Mouse (Mus musculus) limb, embryonic 15.5 days (tissue): ENCODE measurements around the gene Odf4. TPM values are rescaled to one million over a fixed set of nuclear protein-coding genes. Genes with fewer than 3 reads are reported as not detected.
"Not testable (repeated sequence)": the region's sequence is repeated elsewhere in the genome, so short reads cannot be mapped to it uniquely, and the experiment has no call there.

ENCODE experiments used
- ATAC-seq: fragments of 200-750 bp; cut with Nextera tagmentation; 2 replicates; pipeline ENCODE4 v1.8.0; 2017; ENCODE audit warnings: low read depth, moderate TSS enrichment; ENCODE audit not compliant: insufficient number of reproducible peaks, low FRiP score, low TSS enrichment
- H3K27ac ChIP-seq: fragments of 300-500 bp; sonication (generic); 2 replicates; pipeline ENCODE4 v1.5.1; 2015; ENCODE audit warnings: moderate library complexity, mild to moderate bottlenecking, inconsistent platforms
- H3K27me3 ChIP-seq: fragments of 300-500 bp; sonication (generic); 2 replicates; pipeline ENCODE4 v1.6.1; 2015; ENCODE audit warnings: inconsistent platforms
- H3K36me3 ChIP-seq: fragments of 300-500 bp; sonication (generic); 2 replicates; pipeline ENCODE4 v1.6.1; 2015; ENCODE audit warnings: inconsistent platforms
- H3K4me1 ChIP-seq: fragments of 300-500 bp; sonication (generic); 2 replicates; pipeline ENCODE4 v1.6.1; 2015; ENCODE audit warnings: inconsistent platforms
- H3K4me2 ChIP-seq: fragments of 300-500 bp; sonication (generic); 2 replicates; pipeline ENCODE4 v1.6.1; 2015; ENCODE audit warnings: mild to moderate bottlenecking, inconsistent platforms
- H3K4me3 ChIP-seq: fragments of 300-500 bp; sonication (generic); 2 replicates; pipeline ENCODE4 v1.5.1; 2015; ENCODE audit warnings: mild to moderate bottlenecking, inconsistent platforms
- H3K9ac ChIP-seq: fragments of 300-500 bp; sonication (generic); 2 replicates; pipeline ENCODE4 v1.6.1; 2015; ENCODE audit warnings: inconsistent platforms
- H3K9me3 ChIP-seq: fragments of 300-500 bp; sonication (generic); 2 replicates; pipeline ENCODE4 v1.6.1; 2016; ENCODE audit warnings: inconsistent platforms
- WGBS: fragments of 180-500 bp; shearing (Covaris S2); methylation state at CpG from one replicate; pipeline ENCODE4 v1.1.7; 2015; 5-methylcytosine and 5-hydroxymethylcytosine counted together
- polyA plus RNA-seq: library from polyadenylated mRNA; unstranded; fragments of >200 nt; fragmentation: Nextera tagmentation; extraction: Ambion mirVana; gene quantifications from 2 replicates; pipeline ENCODE4 v1.2.1, GENCODE M21; 2015

Gene Odf4
- polyA plus RNA-seq, 1 experiment from 2014 or later: not detected

DNA sequence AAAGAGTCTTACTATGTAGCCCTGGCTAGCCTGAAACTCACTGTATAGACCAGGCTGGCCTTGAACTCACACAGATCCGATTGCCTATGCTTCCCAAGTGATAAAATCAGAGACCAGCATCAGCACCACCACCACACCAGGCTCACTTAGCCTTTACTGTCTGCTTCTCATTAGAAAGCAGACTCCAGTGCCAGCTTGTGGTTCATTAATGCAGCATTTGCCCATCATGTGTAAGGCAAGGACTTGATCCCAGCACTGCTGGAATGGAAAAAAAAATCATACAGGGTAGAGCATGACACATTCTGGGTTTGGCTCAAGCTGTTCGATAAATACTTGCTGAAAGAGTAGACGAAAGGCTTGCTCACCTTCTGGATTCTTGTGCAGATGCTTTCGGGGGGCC, 19.1 kb upstream of the Odf4 start:
- no peak for ATAC-seq
- Histone ChIP-seq H3K4me2 (no peak overlapping the region), H3K4me3 (no peak overlapping the region), H3K36me3 (no peaks in the 10 kb centered on the region), H3K27ac (no peak overlapping the region), H3K27me3 (peaks cover 17% of the 10 kb centered on the region), H3K9ac (no peak overlapping the region), H3K9me3 (no peaks in the 10 kb centered on the region), H3K4me1 (peaks cover 7% of the 10 kb centered on the region)
- 69% methylated on average over 4 of the region's 4 CpGs for WGBS

DNA sequence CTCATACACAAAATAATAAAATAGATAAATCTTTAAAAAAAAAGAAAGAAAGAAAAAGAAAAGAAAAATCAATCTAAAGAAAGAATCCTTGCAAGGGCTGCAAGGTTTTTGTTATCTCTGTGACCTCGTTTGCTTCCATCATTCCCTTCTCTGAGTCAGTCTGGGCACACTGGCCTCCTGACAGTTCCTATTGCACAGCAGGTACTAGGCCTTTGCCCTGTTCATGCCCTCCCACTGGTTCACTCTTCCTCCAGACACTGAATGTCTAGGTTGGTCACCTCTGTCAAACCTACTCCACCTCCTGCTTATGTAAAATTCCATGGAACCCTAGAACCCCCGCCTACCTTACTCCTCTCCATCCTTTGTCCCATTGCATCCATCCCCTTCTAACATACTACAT, 18.4 kb upstream of the Odf4 start:
- 78% methylated on average over 2 of the region's 2 CpGs for WGBS
- no peaks in the 10 kb centered on the region for H3K9me3 ChIP-seq
- H3K27me3 ChIP-seq: peaks cover 17% of the 10 kb centered on the region
- peaks cover 12% of the 10 kb centered on the region for H3K4me1 ChIP-seq
- H3K4me3 ChIP-seq: no peak overlapping the region
- H3K4me2 ChIP-seq: no peak overlapping the region
- no peak for ATAC-seq
- H3K36me3 ChIP-seq: no peaks in the 10 kb centered on the region
- no peak overlapping the region for H3K27ac ChIP-seq
- H3K9ac ChIP-seq: no peak overlapping the region

DNA sequence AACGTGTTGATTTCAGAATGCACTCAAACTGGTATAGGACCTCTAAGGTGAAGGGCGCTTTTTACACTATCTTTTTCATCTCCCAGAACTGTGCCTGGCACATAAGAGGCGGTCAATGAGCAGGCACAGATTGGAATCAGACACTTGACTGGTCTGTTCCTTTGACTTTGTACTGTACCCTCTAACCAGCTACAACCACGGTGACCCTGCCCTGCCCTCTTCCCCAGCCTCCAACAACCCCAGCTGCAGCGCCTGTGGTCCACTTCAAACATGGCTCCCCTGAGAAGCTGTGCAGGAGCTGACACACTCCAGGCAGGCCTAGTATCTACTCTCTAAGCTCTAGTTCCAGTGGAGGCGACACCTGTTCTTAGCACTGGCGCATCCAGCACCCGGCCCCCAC, 15.8 kb upstream of the Odf4 start:
- Histone ChIP-seq H3K4me2 (no peak overlapping the region), H3K9me3 (no peaks in the 10 kb centered on the region), H3K9ac (no peak overlapping the region), H3K36me3 (no peaks in the 10 kb centered on the region), H3K4me1 (peaks cover 15% of the 10 kb centered on the region), H3K27me3 (peaks cover 16% of the 10 kb centered on the region; the same call in 1 of the 2 replicates), H3K4me3 (no peak overlapping the region), H3K27ac (no peak overlapping the region)
- ATAC-seq: no peak
- 84% methylated on average over 8 of the region's 8 CpGs for WGBS

DNA sequence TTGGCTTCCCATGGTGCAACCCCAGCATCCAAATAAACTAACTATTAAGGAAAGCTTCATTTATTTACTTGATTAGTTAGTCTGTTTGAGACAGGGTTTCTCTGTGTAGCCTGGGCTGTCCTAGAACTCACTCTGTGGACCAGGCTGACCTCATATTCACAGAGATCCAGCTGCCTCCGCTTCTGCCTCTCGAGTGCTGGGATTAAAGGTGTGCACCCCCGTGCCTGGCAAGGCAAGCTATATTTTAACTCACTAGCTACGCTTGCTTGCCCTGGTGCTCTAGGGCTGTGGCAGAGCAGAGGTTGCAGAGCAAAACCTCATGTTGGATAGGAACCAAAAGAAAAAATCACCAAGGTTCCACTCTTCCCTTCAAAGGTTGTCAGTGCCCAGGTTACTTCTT, 13.6 kb upstream of the Odf4 start:
- WGBS: 38% methylated on average over 4 of the region's 4 CpGs
- Histone ChIP-seq H3K9ac (0 out of 2 replicates have a peak overlapping the region, but pooled peaks have one; percentile 31), H3K27me3 (no peaks in the 10 kb centered on the region), H3K9me3 (no peaks in the 10 kb centered on the region), H3K4me3 (peak overlapping the region; percentile 43), H3K36me3 (no peaks in the 10 kb centered on the region), H3K4me2 (peak overlapping the region; percentile 56), H3K27ac (0 out of 2 replicates have a peak overlapping the region, but pooled peaks have one; percentile 1), H3K4me1 (peaks cover 8% of the 10 kb centered on the region)
- ATAC-seq: no peak

DNA sequence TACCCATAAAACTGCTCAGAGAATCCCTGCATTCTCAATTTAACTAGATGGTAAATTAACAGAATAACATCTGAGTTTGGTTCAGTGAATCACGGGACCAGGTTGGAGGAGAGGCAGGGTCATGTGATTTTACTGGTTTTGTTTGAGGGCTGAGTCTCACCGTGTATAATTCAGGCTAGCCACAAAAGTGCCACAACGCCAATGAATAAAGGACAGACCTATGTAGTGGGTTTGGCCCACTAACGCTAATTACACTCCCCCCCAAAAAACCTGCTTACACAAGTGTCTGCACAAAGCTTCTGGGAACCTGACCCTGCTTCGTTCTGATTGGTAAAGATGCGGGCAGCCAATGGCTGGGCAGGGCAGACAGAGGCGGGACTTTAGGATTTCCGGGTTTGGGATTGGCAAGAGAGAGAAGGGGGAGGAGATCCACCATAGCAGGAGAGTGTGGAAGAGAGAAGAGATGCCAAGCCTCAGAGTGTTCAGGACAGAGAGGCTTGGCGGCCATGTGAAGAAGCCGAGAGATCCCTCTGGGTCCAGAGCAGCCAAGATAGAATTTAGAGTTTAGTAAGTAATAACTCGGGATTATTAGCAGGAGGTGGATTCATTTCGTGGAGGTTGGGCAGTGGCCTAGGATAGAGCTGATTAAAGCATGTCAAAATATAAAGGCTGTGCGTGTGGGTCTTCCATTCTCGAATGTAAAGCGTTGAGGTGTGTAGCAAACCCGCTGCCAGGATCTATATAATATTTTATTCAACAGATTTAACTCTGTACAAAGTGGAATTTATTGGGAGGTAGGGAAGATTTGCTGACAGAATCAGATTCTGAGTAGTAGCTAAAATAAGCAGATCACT, 12.8 kb upstream of the Odf4 start:
- ATAC-seq: peak; percentile 99
- Histone ChIP-seq H3K9me3 (no peaks in the 10 kb centered on the region), H3K4me2 (peak overlapping the region; percentile 56), H3K4me1 (peaks cover 8% of the 10 kb centered on the region), H3K4me3 (peak overlapping the region; percentile 43), H3K36me3 (no peaks in the 10 kb centered on the region), H3K27ac (peak overlapping the region; percentile 34; the same call in 1 of the 2 replicates), H3K27me3 (no peaks in the 10 kb centered on the region), H3K9ac (peak overlapping the region; percentile 31; the same call in 1 of the 2 replicates)
- WGBS: 1% methylated on average over 16 of the region's 16 CpGs

DNA sequence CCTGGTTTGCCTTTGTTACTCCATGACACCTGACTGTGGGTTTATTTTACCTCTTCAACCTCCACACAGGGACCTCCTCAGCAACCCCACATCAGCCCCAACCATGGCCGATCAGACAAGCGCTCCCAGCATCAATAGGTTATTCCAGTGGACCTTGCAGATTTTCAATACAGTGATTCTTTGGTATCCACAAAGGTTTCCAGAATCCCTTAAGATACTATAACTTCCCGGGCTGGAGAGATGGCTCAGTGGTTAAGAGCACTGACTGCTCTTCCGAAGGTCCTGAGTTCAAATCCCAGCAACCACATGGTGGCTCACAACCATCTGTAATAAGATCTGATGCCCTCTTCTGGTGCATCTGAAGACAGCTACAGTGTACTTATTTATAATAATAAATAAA, 10.1 kb upstream of the Odf4 start:
- WGBS: 83% methylated on average over 4 of the region's 4 CpGs
- not testable (repeated sequence) for H3K4me2 ChIP-seq, H3K4me1 ChIP-seq, H3K27ac ChIP-seq, H3K36me3 ChIP-seq, H3K4me3 ChIP-seq, ATAC-seq, H3K27me3 ChIP-seq, H3K9me3 ChIP-seq, H3K9ac ChIP-seq

DNA sequence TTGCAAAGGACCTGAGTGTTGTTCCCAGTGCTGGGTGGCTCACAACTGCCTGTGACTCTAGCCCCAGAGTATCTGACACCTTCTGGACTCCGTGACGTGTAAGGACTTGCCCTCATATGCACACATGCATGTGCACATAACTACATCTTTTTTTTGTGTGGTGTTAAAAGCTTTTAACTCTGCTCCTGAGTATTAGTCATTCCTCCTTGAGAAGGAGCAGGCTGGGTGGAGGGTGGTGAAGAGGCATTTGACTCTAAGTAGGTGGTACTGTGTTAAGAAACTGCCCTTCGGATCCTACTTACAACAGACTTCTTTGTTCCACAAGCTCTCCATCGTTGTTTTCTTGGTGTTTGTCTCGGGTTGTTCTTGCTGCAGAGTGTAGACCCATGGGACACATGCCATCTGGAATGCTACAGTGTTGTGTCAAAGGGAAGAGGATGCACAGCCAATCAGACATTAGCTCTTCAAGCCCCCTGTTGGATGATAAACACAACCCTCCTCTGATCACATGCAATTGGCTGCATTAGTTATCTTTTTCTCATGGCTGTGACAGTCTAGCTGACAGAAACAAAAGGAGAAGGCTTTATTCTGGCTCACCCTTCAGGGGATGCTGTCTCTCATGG, 7.1 kb upstream of the Odf4 start:
- ATAC-seq: no peak
- Histone ChIP-seq H3K4me3 (no peak overlapping the region), H3K27ac (no peak overlapping the region), H3K9ac (no peak overlapping the region), H3K27me3 (no peaks in the 10 kb centered on the region), H3K4me1 (no peaks in the 10 kb centered on the region), H3K4me2 (no peak overlapping the region), H3K9me3 (no peaks in the 10 kb centered on the region), H3K36me3 (no peaks in the 10 kb centered on the region)
- 78% methylated on average over 5 of the region's 5 CpGs for WGBS

DNA sequence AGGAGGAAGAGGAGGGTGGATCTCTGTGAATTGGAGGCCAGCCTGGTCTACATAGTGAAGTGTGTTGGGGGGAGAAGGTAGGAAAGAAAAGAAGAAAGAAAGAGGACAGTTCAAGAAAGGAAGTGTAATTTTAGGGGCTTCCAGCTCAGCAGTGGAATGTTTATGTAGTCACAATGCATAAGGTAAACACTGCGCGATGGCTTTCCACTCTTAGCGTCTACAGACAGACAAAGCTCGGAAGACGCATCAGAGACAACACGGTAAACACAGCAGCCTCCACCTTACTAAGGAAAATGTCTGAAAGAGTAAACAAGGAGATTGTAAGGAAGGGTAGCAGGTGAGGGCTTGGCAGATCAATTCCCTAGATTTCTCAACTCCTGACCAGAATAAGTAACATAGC, 3.1 kb upstream of the Odf4 start:
- Histone ChIP-seq H3K9ac (no peak overlapping the region), H3K4me1 (no peaks in the 10 kb centered on the region), H3K9me3 (no peaks in the 10 kb centered on the region), H3K4me3 (no peak overlapping the region), H3K27me3 (no peaks in the 10 kb centered on the region), H3K27ac (no peak overlapping the region), H3K4me2 (no peak overlapping the region), H3K36me3 (no peaks in the 10 kb centered on the region)
- no peak for ATAC-seq
- 73% methylated on average over 6 of the region's 6 CpGs for WGBS

DNA sequence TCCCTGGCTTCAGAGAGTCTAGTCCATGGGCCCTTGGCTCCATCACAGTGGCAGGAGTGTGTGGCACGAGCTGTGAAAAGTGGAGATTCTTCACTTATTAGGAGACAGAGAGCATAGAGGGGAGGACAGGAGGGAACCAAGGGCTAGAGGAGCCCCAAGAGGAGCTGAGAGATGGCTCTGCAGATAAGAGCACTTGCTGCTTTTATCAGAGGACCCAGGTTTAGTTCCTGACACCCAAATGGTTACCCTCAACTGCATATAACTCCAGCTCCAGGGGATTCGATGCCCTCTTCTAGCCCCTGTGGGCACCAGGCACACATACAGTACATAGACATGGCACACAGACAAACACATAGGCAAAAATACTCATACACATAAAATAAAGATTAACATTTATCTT, 2.1 kb downstream of the Odf4 start:
- Histone ChIP-seq H3K9me3 (no peaks in the 10 kb centered on the region), H3K4me3 (no peak overlapping the region), H3K9ac (no peak overlapping the region), H3K27me3 (no peaks in the 10 kb centered on the region), H3K36me3 (no peaks in the 10 kb centered on the region), H3K27ac (no peak overlapping the region), H3K4me1 (peaks cover 3% of the 10 kb centered on the region; the same call in 1 of the 2 replicates), H3K4me2 (no peak overlapping the region)
- 82% methylated on average over 2 of the region's 2 CpGs for WGBS
- ATAC-seq: no peak

DNA sequence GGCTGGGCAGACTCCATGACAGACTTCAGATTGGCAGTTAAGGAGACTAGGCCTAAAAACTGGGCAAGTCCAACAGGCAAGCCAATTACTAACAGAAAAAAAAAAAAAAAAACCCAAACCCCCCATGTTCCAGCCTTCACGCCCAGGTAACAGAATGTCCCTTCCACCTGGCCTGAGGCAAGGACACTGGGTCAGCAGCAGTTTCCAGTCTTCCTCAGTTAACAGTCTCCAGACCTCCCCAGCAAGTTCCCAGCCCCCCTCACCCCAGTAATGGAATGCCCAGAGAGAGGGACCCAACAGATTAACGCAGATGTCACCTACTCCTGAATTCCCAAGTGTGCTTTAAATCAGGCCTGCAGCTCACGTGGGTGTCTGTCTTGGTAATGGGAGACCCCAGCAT, 3.7 kb downstream of the Odf4 start:
- ATAC-seq: no peak
- H3K9ac ChIP-seq: no peak overlapping the region
- H3K4me3 ChIP-seq: no peak overlapping the region
- peaks cover 3% of the 10 kb centered on the region; the same call in 1 of the 2 replicates for H3K4me1 ChIP-seq
- H3K9me3 ChIP-seq: no peaks in the 10 kb centered on the region
- H3K27ac ChIP-seq: no peak overlapping the region
- 47% methylated on average over 3 of the region's 3 CpGs for WGBS
- H3K36me3 ChIP-seq: no peaks in the 10 kb centered on the region
- no peaks in the 10 kb centered on the region for H3K27me3 ChIP-seq
- H3K4me2 ChIP-seq: no peak overlapping the region

DNA sequence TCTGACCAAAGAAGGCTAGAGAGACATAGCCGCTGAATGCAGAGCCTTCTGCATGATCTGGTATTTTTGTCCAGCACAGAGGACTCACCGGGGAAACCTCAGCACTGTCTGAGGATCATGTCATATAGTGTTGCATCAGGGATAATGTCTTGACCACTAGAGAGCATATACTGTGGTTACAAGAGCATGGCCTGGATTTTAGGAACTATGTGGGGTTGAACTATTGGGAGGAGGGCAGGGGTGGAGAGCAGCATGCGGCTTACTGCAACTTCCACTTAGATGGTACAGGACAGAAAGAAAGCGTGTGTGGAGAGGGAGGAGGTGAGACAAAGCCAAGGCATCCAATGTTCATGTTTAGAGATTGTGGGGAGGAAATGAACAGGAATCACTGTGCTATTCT, 12.3 kb downstream of the Odf4 start:
- Histone ChIP-seq H3K9ac (no peak overlapping the region), H3K4me2 (no peak overlapping the region), H3K36me3 (no peaks in the 10 kb centered on the region), H3K27me3 (no peaks in the 10 kb centered on the region), H3K9me3 (no peaks in the 10 kb centered on the region), H3K4me1 (0 out of 2 replicates have a peak, but pooled peaks cover 4% of the 10 kb centered on the region), H3K4me3 (no peak overlapping the region), H3K27ac (no peak overlapping the region)
- WGBS: 88% methylated on average over 4 of the region's 4 CpGs
- ATAC-seq: no peak

DNA sequence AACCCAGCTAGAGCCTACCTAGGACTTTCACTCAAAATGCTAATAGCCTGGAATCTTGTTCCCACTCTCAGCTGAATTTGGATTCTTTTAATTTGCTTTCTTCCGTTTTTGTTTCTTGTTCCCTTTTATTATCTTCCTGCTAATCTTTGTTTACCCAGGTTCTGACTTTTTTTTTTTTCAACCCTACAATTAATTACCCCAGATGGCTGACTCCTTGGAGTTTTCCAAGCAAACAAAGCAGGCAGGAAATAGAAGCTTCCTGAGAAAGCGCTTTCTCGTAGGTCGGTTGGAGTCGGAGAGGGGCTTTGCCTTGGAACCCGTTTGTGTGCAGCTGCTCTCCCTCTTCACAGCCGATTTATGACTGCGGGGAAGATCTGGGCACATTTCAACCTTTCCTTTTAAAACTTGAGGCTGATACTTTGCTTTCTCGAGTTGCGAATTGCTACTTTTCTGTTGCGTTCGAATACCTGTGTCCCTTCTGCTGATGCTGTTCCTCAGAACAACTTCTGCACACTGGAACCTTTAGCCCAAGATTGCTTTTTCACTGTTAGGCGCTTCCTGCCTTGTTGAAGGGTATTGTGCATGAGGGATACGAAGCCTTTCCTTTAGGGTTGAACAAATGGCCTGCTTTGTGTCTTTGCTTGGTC, 15.2 kb downstream of the Odf4 start:
- Histone ChIP-seq H3K36me3 (peaks cover under 1% of the 10 kb centered on the region; the same call in 1 of the 2 replicates), H3K9ac (no peak overlapping the region), H3K4me2 (no peak overlapping the region), H3K4me1 (peaks cover 11% of the 10 kb centered on the region; the same call in 1 of the 2 replicates), H3K27me3 (no peaks in the 10 kb centered on the region), H3K27ac (peak overlapping the region; percentile 63), H3K4me3 (no peak overlapping the region), H3K9me3 (no peaks in the 10 kb centered on the region)
- no peak for ATAC-seq
- 29% methylated on average over 14 of the region's 14 CpGs for WGBS
